Mouse (Mus musculus) heart, embryonic 10.5 days (tissue): ENCODE data around the gene Nfib. TPM values are rescaled to one million over a fixed set of nuclear protein-coding genes. Genes with fewer than 3 reads are reported as not detected.
A peak's percentile ranks its signal among the peaks of the same experiment; 100 is the strongest.

ENCODE experiments used
- DNase-seq: peaks from one replicate; pipeline ENCODE4 v3.0.0-alpha.2; 2017; ENCODE audit warnings: low spot score
- H3K27ac ChIP-seq: fragments of 300-500 bp; sonication (generic); 2 replicates; pipeline ENCODE4 v1.5.1; 2016; ENCODE audit warnings: mild to moderate bottlenecking
- H3K27me3 ChIP-seq: fragments of 300-500 bp; sonication (generic); 2 replicates; pipeline ENCODE4 v1.6.1; 2016; ENCODE audit warnings: mild to moderate bottlenecking; ENCODE audit not compliant: poor library complexity, insufficient read depth, severe bottlenecking
- H3K36me3 ChIP-seq: fragments of 300-500 bp; sonication (generic); 2 replicates; pipeline ENCODE4 v1.6.1; 2016; ENCODE audit warnings: mild to moderate bottlenecking, moderate library complexity
- H3K4me1 ChIP-seq: fragments of 300-500 bp; sonication (generic); 2 replicates; pipeline ENCODE4 v1.6.1; 2016; ENCODE audit warnings: mild to moderate bottlenecking
- H3K4me3 ChIP-seq: fragments of 300-500 bp; sonication (generic); 2 replicates; pipeline ENCODE4 v1.5.1; 2016; ENCODE audit warnings: mild to moderate bottlenecking, moderate library complexity
- H3K9me3 ChIP-seq: fragments of 300-500 bp; sonication (generic); 2 replicates; pipeline ENCODE4 v1.6.1; 2016; ENCODE audit warnings: mild to moderate bottlenecking, moderate library complexity
- WGBS: fragments of 180-500 bp; shearing (Covaris S2); methylation state at CpG from one replicate; pipeline ENCODE4 v1.1.7; 2016; 5-methylcytosine and 5-hydroxymethylcytosine counted together
- polyA plus RNA-seq: library from polyadenylated mRNA; unstranded; fragments of >200 nt; fragmentation: Nextera tagmentation; extraction: Ambion mirVana; gene quantifications from 2 replicates; pipeline ENCODE4 v1.2.1, GENCODE M21; 2016

The Nfib gene
- polyA plus RNA-seq, 1 experiment from 2014 or later: 38.1 TPM

GRCm38 (mm10) chr4:82480635-82481034, 224.9 kb downstream of the Nfib start:
- no peak overlapping the region for H3K4me3 ChIP-seq
- H3K27me3 ChIP-seq: no peaks in the 10 kb centered on the region
- H3K36me3 ChIP-seq: peaks cover 7% of the 10 kb centered on the region
- no peaks in the 10 kb centered on the region for H3K9me3 ChIP-seq
- DNase-seq: no peak
- H3K27ac ChIP-seq: peak overlapping the region; percentile 52
- 43% methylated on average over 9 of the region's 9 CpGs for WGBS
- peaks cover 33% of the 10 kb centered on the region for H3K4me1 ChIP-seq

- Histone ChIP-seq H3K27me3 (no peaks in the 10 kb centered on the region), H3K4me1 (peaks cover 30% of the 10 kb centered on the region), H3K4me3 (no peak overlapping the region), H3K27ac (no peak overlapping the region), H3K36me3 (peaks cover 6% of the 10 kb centered on the region; the same call in 1 of the 2 replicates), H3K9me3 (no peaks in the 10 kb centered on the region)
- 63% methylated on average over 4 of the region's 4 CpGs for WGBS
- no peak for DNase-seq
Observed at GRCm38 (mm10) chr4:82479394-82479793, 226.2 kb downstream of the Nfib start.

GRCm38 (mm10) chr4:82477742-82478141, 227.8 kb downstream of the Nfib start:
- H3K27me3 ChIP-seq: no peaks in the 10 kb centered on the region
- DNase-seq: no peak
- H3K9me3 ChIP-seq: no peaks in the 10 kb centered on the region
- no peak overlapping the region for H3K27ac ChIP-seq
- WGBS: 93% methylated on average over 2 of the region's 2 CpGs
- H3K4me3 ChIP-seq: no peak overlapping the region
- peaks cover 26% of the 10 kb centered on the region for H3K4me1 ChIP-seq
- H3K36me3 ChIP-seq: peaks cover 6% of the 10 kb centered on the region; the same call in 1 of the 2 replicates

- H3K36me3 ChIP-seq: peaks cover 6% of the 10 kb centered on the region; the same call in 1 of the 2 replicates
- H3K4me1 ChIP-seq: peaks cover 40% of the 10 kb centered on the region
- no peaks in the 10 kb centered on the region for H3K9me3 ChIP-seq
- DNase-seq: no peak
- no peak overlapping the region for H3K4me3 ChIP-seq
- H3K27ac ChIP-seq: no peak overlapping the region
- H3K27me3 ChIP-seq: no peaks in the 10 kb centered on the region
- WGBS: 55% methylated on average over 2 of the region's 2 CpGs
Observed at GRCm38 (mm10) chr4:82476411-82476810, 229.1 kb downstream of the Nfib start.

- no peak for DNase-seq
- Histone ChIP-seq H3K4me1 (peaks cover 49% of the 10 kb centered on the region), H3K9me3 (no peaks in the 10 kb centered on the region), H3K4me3 (no peak overlapping the region), H3K27me3 (no peaks in the 10 kb centered on the region), H3K27ac (no peak overlapping the region), H3K36me3 (peaks cover 2% of the 10 kb centered on the region; the same call in 1 of the 2 replicates)
- 88% methylated on average over 5 of the region's 5 CpGs for WGBS
Observed at GRCm38 (mm10) chr4:82474334-82474733, 231.2 kb downstream of the Nfib start.

- peaks cover 70% of the 10 kb centered on the region for H3K4me1 ChIP-seq
- no peaks in the 10 kb centered on the region for H3K9me3 ChIP-seq
- H3K27ac ChIP-seq: peak overlapping the region; percentile 42
- no peaks in the 10 kb centered on the region for H3K27me3 ChIP-seq
- no peak overlapping the region for H3K4me3 ChIP-seq
- WGBS: 85% methylated on average over 3 of the region's 3 CpGs
- no peak for DNase-seq
- no peaks in the 10 kb centered on the region for H3K36me3 ChIP-seq
Observed at GRCm38 (mm10) chr4:82470938-82471320, 234.6 kb downstream of the Nfib start.

GRCm38 (mm10) chr4:82470212-82470937, 235.2 kb downstream of the Nfib start:
- H3K36me3 ChIP-seq: no peaks in the 10 kb centered on the region
- no peaks in the 10 kb centered on the region for H3K9me3 ChIP-seq
- no peak overlapping the region for H3K4me3 ChIP-seq
- peak overlapping the region; percentile 42; the same call in 1 of the 2 replicates for H3K27ac ChIP-seq
- DNase-seq: no peak
- 78% methylated on average over 5 of the region's 5 CpGs for WGBS
- H3K4me1 ChIP-seq: peaks cover 70% of the 10 kb centered on the region
- no peaks in the 10 kb centered on the region for H3K27me3 ChIP-seq

- H3K27ac ChIP-seq: no peak overlapping the region
- H3K9me3 ChIP-seq: no peaks in the 10 kb centered on the region
- H3K4me3 ChIP-seq: no peak overlapping the region
- WGBS: 80% methylated on average over 3 of the region's 3 CpGs
- DNase-seq: no peak
- H3K27me3 ChIP-seq: no peaks in the 10 kb centered on the region
- H3K36me3 ChIP-seq: no peaks in the 10 kb centered on the region
- H3K4me1 ChIP-seq: peaks cover 80% of the 10 kb centered on the region
Observed at GRCm38 (mm10) chr4:82468944-82469343, 236.6 kb downstream of the Nfib start.

- WGBS: 43% methylated on average over 8 of the region's 8 CpGs
- Histone ChIP-seq H3K9me3 (no peaks in the 10 kb centered on the region), H3K4me3 (no peak overlapping the region), H3K4me1 (peaks cover 68% of the 10 kb centered on the region), H3K27me3 (no peaks in the 10 kb centered on the region), H3K36me3 (no peaks in the 10 kb centered on the region), H3K27ac (peak overlapping the region; percentile 38; the same call in 1 of the 2 replicates)
- no peak for DNase-seq
Observed at GRCm38 (mm10) chr4:82466717-82467116, 238.8 kb downstream of the Nfib start.

GRCm38 (mm10) chr4:82466144-82466543, 239.4 kb downstream of the Nfib start:
- Histone ChIP-seq H3K36me3 (no peaks in the 10 kb centered on the region), H3K4me3 (no peak overlapping the region), H3K27ac (no peak overlapping the region), H3K4me1 (peaks cover 62% of the 10 kb centered on the region), H3K9me3 (no peaks in the 10 kb centered on the region), H3K27me3 (no peaks in the 10 kb centered on the region)
- DNase-seq: no peak
- 51% methylated on average over 6 of the region's 6 CpGs for WGBS

- Histone ChIP-seq H3K4me1 (peaks cover 59% of the 10 kb centered on the region), H3K27me3 (no peaks in the 10 kb centered on the region), H3K9me3 (no peaks in the 10 kb centered on the region), H3K4me3 (no peak overlapping the region; the same call in 1 of the 2 replicates), H3K27ac (0 out of 2 replicates have a peak overlapping the region, but pooled peaks have one; percentile 29), H3K36me3 (no peaks in the 10 kb centered on the region)
- DNase-seq: peak; percentile 79
- WGBS: 48% methylated on average over 8 of the region's 8 CpGs
Observed at GRCm38 (mm10) chr4:82464051-82464632, 241.4 kb downstream of the Nfib start.

- no peak overlapping the region for H3K27ac ChIP-seq
- H3K9me3 ChIP-seq: no peaks in the 10 kb centered on the region
- no peaks in the 10 kb centered on the region for H3K36me3 ChIP-seq
- no peaks in the 10 kb centered on the region for H3K27me3 ChIP-seq
- 78% methylated on average over 7 of the region's 7 CpGs for whole genome bisulfite sequencing
- H3K4me3 ChIP-seq: no peak overlapping the region
- no peak for DNase-seq
- peaks cover 61% of the 10 kb centered on the region for H3K4me1 ChIP-seq
Observed at GRCm38 (mm10) chr4:82463189-82463715, 242.3 kb downstream of the Nfib start.

GRCm38 (mm10) chr4:82461676-82462075, 243.9 kb downstream of the Nfib start:
- no peaks in the 10 kb centered on the region for H3K9me3 ChIP-seq
- no peaks in the 10 kb centered on the region for H3K27me3 ChIP-seq
- no peak overlapping the region for H3K4me3 ChIP-seq
- no peaks in the 10 kb centered on the region for H3K36me3 ChIP-seq
- no peak overlapping the region for H3K27ac ChIP-seq
- no peak for DNase-seq
- WGBS: 88% methylated on average over 2 of the region's 2 CpGs
- peaks cover 55% of the 10 kb centered on the region for H3K4me1 ChIP-seq
